Mouse (Mus musculus): ENCODE measurements at regions not wholly inside any gene's neighbourhood (a gene's known extent, or its start where the extent isn't known, plus 50 kb on each side); places are given as distances from the start of the nearest gene placed in this dataset.

- DNase-seq (ENCODE audit: low spot score in 2 of 2) = no peak
These were observed 277.4 kb downstream of the Gpat3 start for GRCm38 (mm10) chr5:101122914-101123313.

GRCm38 (mm10) chr5:101120509-101121201 is 275.1 kb downstream of the Gpat3 start:
- no peak for DNase-seq (ENCODE audit: low spot score in 2 of 2)

- DNase-seq (ENCODE audit: low spot score in 2 of 2) = no peak
These were observed 266.7 kb downstream of the Gpat3 start for GRCm38 (mm10) chr5:101112151-101112769.

- no peak for DNase-seq (ENCODE audit: low spot score in 2 of 2)
These were observed 266.1 kb downstream of the Gpat3 start for GRCm38 (mm10) chr5:101111619-101112018.

- DNase-seq (ENCODE audit: low spot score in 2 of 2) = no peak
These were observed 255.6 kb downstream of the Gpat3 start for GRCm38 (mm10) chr5:101100975-101101699.

GRCm38 (mm10) chr5:101091027-101091598 is 245.6 kb downstream of the Gpat3 start:
- DNase-seq (ENCODE audit: low spot score in 2 of 2) = no peak

- DNase-seq (ENCODE audit: low spot score in 2 of 2) = no peak
These were observed 245.0 kb downstream of the Gpat3 start for GRCm38 (mm10) chr5:101090415-101091026.

GRCm38 (mm10) chr5:101085199-101085598 is 239.7 kb downstream of the Gpat3 start:
- DNase-seq (ENCODE audit: low spot score in 2 of 2) = no peak

GRCm38 (mm10) chr5:101082611-101083010 is 237.1 kb downstream of the Gpat3 start:
- DNase-seq (ENCODE audit: low spot score in 2 of 2) = no peak

GRCm38 (mm10) chr5:101064308-101064707 is 218.8 kb downstream of the Gpat3 start:
- no peak for DNase-seq (ENCODE audit: low spot score in 2 of 2)

GRCm38 (mm10) chr5:101063254-101063653 is 217.7 kb downstream of the Gpat3 start:
- DNase-seq (ENCODE audit: low spot score in 2 of 2) = no peak

GRCm38 (mm10) chr5:101051591-101051990 is 206.1 kb downstream of the Gpat3 start:
- DNase-seq (ENCODE audit: low spot score in 2 of 2) = no peak

- DNase-seq (ENCODE audit: low spot score in 2 of 2) = no peak
These were observed 195.0 kb downstream of the Gpat3 start for GRCm38 (mm10) chr5:101040488-101040887.

GRCm38 (mm10) chr5:101032968-101033367 is 187.5 kb downstream of the Gpat3 start:
- DNase-seq (ENCODE audit: low spot score in 2 of 2) = no peak

GRCm38 (mm10) chr5:101032147-101032900 is 186.8 kb downstream of the Gpat3 start:
- DNase-seq (ENCODE audit: low spot score in 2 of 2) = no peak

GRCm38 (mm10) chr5:101024796-101025195 is 179.3 kb downstream of the Gpat3 start:
- no peak for DNase-seq (ENCODE audit: low spot score in 2 of 2)

- DNase-seq (ENCODE audit: low spot score in 2 of 2) = peak in 1 of 2 experiments; percentile 16
These were observed 178.3 kb downstream of the Gpat3 start for GRCm38 (mm10) chr5:101023784-101024183.

GRCm38 (mm10) chr5:101020784-101021183 is 175.3 kb downstream of the Gpat3 start:
- peak; percentile 78 to 81 for DNase-seq (ENCODE audit: low spot score in 2 of 2)

GRCm38 (mm10) chr5:101013844-101014243 is 168.3 kb downstream of the Gpat3 start:
- DNase-seq (ENCODE audit: low spot score in 2 of 2) = no peak

- DNase-seq (ENCODE audit: low spot score in 2 of 2) = no peak
These were observed 159.7 kb downstream of the Gpat3 start for GRCm38 (mm10) chr5:101005216-101005615.

- no peak for DNase-seq (ENCODE audit: low spot score in 2 of 2)
These were observed 154.9 kb downstream of the Gpat3 start for GRCm38 (mm10) chr5:101000436-101000835.
